Mouse (Mus musculus) layer of hippocampus, adult 18-20 months (tissue): ENCODE results near the gene Ywhaq. TPM values are rescaled to one million over a fixed set of nuclear protein-coding genes. Genes with fewer than 3 reads are reported as not detected.

Source experiments
- DNase-seq, 2 experiments: peaks; one replicate each; pipeline ENCODE4 v3.0.0; 2022; ENCODE audit warnings: low spot score in 2 of 2
- long read RNA-seq: library from polyadenylated mRNA; stranded (forward); transcript quantifications from one replicate; pipeline ENCODE4 v2.0.0, GENCODE M21; 2021
- total RNA-seq, 2 experiments: library from RNA; stranded (reverse); gene quantifications; 2 replicates each; pipeline ENCODE4 v1.2.3; 2021

The Ywhaq gene
- total RNA-seq, result 100 to 1,000 TPM; 452 to 454 TPM
- long read RNA-seq, transcript Ywhaq-201 (5 exons, 2,110 nt), result minor isoform, 85 of 873 reads
- long read RNA-seq, transcript Ywhaq-202 (6 exons, 2,197 nt), result major isoform, 493 of 873 reads
- long read RNA-seq, partial matches to known transcripts, result 2 of 873 reads
- long read RNA-seq, other reads (novel, unspliced or antisense), result 293 of 873 reads

DNA sequence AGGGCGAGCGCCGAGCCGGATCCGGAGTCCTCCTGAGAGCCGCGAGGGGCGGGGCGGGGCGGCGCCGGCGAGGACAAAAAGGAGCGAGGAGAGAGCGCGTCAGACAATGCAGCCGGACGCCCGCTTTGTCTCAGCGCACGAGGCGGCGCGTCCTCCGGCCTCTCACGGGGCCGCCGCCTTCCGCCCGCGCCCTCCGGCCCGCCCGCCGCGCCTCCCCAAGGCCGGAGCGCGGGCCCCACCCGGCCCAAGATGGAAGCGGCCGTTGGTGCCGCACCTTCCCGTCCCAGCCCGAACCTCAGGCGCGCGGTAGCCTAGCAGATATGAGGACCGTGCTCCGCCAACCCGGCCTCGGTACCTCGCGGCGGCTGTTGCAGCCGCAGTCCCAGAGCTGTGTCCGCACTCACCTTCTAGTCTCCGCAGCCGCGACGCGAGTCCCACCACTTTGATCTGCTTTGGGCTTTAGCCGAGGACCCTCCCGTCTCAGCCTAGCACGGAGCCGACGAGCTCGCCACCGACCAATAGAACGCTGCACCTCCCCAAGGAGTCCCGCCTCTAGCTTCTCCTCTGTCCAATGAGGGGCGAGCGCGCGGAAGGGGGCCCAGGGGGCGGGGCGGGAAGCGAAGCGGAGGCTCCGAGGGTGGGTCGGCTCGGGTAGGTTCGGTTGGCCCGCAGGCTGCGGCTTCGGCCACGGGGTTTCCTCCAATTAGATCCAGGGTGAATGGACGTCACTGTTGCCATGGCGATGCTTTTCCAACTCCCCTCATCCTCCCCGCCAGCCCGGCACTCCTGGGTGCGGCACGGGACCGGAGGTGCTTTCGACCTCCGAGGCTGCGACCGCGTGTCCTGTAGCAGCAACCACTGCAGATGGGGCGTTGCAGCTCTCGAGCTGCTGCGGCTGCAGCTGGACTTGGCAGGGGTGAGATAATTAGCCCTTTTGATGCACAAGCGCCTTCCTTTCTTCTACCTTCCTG lies at the start of gene Ywhaq:
Ywhaq (minus strand) TSS at position 538 of the 971 bp plus-strand sequence.
- DNase-seq, result peak; percentile 97 to 99

DNA sequence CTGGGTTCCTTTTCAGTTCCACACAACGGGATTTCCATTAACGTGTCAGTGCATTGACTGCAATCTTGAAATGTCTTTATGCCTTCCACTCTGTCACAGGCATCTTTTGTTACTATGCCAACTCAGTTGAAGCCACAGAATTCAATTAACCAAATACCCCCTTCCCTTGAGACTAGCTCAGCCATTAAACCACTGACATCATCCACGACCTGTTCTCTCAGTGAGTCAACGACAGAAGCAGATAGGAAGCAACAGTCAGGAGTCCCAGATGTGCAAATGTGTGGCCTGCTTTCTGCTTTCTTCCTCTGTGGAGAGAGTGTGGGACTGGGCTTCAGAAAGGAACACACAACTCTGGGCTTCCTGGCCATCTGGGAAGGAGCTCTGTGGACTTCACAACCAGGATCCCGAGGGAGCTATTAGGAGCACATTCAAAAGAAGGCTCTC lies 46.0 kb upstream of the Ywhaq start:
- DNase-seq, result no peak

DNA sequence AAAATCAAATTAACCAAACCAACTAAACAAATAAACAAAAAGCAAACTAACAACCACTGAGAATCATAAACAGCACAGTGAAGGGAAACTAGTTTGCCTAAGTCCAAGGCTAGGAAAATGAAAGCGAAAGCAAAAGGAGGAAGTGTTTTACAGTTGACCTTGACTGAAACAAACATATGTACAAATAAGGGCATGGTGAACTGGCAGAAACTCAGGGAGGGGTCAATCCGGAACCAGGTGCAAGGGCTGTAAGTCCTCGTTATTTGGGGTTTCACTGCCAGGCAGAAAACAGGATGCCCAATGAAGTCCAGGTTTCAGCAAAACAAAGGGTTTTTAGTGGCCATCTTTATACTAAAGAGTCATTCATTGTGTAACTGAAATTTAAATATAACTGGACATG lies 45.2 kb upstream of the Ywhaq start:
- no peak for DNase-seq

DNA sequence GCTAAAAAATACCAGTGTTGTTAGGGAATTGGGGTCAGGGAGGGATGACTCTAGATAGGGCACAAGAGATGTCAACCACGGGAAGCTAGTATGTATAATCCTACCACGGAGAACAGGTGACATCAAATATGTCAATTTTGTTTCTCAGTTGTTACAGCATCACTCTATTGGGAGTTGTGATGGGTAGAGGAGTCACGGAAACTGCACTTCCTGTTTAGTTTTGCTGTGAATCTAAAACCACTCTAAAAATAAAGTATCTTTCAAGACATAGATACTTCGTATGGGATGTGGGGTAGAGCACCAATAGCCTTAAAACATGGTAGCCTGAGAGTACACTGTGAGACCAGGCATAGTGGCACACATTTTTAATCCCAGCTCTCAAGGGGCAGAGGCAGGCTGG lies 42.2 kb upstream of the Ywhaq start:
- DNase-seq, result no peak

DNA sequence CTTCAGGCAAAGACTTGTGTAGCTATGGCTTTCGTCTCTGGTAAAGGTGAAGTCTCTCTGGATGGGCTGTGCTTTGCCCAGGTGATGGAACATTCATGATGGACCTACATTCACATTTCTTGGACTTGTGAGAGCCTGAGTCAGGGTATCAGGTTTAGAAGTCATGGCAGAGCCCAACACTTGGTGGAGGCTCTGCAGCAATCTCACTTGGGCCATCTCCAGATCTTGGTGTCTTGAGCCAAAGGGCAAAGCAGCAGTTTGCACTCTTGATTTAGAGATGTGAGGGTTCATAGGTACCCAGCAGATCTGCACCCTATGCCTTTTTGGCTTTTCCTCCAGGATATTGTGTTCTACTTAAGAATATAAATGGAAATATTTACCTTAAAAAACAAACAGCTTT lies 38.6 kb upstream of the Ywhaq start:
- DNase-seq, result no peak

DNA sequence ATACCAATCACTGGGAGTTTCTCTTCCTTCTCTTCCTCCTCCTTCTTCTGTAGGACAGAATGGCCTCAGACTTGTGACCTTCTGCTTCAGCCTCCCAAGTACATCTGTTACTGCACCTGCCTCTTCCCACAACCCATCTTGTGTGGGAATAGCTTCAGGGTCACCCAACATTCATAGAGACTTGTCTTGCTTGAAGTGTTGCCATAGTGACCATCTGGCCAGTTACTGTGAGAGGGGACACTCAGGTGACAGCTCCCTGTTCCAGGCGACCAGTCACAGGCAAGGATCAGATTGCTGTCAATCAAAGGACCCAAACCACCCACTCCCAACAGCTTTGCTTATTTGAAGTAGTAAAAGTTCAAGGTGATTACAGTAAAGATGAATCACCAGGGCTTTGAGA lies 34.3 kb upstream of the Ywhaq start:
- no peak for DNase-seq

DNA sequence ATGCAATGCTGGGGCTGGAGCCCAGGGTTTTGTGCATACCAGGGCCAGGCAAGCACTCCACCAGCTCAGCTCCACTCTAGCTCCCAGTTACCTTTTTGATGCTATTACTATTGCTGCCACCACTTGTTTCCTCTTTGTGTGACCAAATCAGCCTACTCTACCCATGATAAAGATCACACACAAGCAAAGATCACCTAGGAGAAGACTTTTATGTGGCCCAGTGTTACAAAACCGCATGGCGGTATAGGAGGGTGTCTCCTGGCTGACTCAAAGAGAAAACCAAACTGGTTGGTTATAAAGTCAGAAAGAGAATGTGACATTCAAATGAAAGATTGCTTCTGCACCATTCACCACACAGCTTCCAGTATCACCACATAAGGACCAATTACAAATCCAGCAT lies 33.9 kb upstream of the Ywhaq start:
- no peak for DNase-seq

DNA sequence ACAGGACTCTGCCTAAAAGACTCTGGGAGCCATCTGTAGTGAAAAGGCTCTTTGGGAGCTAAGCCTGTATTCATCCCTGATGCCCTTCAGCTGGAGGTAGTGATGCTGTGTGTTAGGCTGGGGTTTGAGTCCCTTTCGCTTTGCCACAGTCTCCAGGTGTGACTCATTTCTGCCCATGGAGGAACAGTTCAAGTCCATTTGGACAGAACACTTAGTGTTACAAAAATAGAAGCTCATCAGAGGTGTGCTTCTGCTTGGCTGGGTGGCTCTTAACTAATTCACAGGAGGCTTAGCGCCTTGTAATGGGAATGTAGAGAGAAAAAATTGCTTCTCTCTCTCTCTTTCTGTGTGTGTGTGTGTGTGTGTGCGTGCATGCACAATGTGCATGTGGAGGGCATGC lies 26.3 kb upstream of the Ywhaq start:
- DNase-seq, result no peak

DNA sequence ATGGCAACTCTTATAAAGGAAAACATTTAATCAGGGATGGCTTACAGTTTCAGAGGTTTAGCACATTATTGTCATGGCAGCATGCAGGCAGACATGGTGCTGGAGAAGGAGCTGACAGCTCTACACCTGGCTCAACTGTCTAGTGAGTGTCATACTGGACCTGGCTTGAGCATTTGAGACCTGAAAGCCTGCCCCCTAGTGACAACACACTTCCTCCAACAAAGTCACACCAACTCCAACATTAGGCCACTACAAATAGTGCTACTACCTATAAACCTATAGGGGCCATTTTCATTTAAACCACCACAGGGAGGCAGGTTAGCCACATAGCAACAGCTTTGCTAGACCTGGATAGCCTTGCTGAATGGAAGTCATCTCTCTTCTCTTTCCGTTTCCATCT lies 24.4 kb upstream of the Ywhaq start:
- DNase-seq, result no peak

DNA sequence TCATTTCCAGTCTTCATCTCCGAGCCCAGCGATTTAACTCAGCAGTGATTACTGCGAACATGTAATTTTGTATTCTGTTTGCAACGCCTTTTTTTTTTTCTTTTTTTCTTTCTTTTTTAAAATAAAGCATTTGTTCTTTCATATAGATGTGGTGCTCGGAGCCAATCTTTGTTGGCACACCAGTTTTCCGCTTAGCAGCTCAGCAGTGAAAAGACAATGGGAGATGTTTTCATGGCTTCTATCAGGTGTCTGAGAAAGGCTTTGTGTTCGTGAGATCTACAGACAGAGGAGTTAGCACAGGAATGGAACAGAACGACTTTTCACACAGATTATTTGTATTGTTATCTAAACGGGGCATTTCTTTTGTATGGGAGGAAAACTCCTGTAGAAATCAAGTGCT lies 22.0 kb upstream of the Ywhaq start:
- DNase-seq, result no peak

DNA sequence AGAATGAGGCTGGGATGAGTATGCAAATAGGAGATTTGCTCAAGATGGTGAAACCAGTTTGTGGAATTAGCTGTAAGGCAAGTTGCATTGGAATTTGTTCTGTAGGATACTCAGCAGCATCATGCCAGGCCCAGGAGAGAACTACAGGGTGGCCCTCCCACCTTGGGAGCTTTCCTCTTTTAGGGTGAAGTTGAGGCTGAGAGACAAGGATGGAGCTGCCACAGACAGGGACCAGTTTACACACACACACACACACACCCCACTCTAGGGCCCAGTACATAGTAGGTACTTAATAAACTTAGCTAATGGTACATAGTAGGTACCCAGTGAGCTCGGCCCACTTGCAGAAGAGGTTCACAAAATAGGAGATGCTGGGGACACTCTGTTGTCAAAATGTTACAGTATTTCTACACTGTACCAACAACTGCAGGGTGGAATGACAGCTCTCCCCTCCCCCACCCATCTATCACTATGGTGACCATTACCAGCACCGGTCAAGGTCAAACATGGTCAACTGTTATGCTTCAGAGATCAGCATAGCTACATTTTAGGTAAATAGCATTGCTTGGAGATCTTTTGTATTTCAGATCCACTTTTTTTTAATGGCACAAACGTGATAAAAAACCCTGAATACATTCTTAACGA lies 21.4 kb upstream of the Ywhaq start:
- DNase-seq, result no peak

DNA sequence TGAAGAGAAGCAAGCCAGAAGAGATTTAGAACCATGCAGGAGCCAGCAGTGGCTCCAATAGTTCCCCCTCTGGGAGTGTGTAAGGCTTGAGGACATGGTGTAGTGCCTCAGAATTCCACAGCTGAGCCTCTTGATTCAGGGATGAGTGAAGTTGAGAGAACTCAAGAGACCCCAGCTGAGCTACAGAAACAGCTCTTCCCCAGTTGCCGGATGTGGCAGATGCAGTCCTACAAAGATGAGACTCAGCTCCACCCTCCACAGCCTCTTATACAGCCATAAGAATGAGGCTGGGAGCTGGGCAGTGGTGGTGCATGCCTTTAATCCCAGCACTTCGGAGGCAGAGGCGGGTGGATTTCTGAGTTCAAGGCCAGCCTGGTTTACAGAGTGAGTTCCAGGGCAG lies 20.9 kb upstream of the Ywhaq start:
- no peak for DNase-seq

DNA sequence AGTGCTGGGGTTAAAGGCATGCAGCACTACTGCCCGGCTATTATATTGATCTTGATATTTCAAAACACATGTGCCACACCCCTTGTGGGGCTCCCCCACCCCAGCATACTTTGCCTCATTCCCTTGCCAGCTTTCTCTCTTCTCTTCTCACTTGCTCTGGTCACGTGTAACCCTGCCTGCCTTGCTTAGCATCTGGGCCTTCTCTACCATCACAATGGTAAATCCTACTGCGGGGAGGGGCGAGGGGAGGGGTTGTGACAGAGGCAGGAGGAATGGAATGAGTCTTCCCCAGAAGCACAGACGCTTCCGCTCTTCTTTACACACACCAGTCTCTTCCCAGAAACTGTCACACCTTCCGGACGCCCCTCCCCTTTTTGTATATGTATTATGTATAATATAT lies 14.5 kb upstream of the Ywhaq start:
- DNase-seq, result no peak

DNA sequence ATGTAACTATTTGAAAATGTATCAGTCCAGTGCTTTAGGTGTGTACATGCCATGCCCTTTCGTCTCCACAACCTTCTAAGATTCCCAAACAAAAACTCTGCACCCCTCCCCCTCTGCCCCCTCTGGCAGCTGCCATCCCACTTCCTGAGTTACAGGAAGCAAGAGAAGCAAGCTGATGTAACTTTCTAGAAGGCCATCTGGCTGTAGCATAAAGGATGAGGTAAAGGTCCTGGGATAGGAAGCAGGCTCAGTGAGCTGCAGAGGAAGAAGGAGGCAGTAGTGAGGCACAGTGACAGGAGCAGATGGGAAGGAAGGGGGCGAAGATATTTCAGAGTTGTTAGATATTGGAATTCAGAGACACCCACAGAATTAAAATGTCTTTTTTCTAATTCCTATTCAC lies 13.6 kb upstream of the Ywhaq start:
- peak in 1 of 2 experiments; percentile 39 for DNase-seq

DNA sequence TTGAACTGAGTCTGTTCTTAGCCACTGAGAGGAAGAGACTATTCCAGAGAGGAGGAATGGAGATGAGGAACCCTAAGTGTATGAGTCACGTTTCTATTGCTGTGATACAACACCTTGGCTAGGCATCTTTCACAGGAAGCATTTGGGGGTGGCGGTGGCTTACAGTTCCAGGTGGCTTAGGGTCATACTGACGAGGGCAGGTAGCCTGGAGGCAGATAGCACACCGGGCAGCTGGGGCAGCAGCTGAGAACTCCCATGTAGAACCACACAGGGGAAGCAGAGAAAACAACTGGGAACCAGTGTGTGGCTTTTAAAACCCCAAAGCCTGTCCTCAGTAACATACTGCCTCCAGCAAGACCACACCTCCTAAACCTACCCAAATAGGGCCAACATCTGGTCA lies 12.7 kb upstream of the Ywhaq start:
- no peak for DNase-seq

DNA sequence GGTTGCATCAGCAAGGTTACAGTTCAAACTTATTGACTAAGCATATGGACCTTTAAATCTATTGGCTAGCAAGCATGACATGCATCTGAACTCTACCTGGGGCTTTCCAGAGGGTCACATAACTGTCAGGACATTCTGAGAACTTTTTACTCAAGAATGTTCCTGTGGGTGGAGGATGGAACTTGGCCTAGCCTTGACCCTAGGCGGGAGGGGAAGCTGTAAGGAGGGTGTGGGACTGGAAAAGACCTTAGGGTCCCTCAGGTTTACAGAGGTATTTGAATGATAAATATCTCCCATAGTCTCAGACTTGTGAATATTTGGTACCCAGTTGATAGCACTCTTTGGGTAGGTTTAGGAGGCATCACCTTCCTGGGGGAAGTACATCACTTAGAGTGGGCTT lies 11.6 kb upstream of the Ywhaq start:
- no peak for DNase-seq

DNA sequence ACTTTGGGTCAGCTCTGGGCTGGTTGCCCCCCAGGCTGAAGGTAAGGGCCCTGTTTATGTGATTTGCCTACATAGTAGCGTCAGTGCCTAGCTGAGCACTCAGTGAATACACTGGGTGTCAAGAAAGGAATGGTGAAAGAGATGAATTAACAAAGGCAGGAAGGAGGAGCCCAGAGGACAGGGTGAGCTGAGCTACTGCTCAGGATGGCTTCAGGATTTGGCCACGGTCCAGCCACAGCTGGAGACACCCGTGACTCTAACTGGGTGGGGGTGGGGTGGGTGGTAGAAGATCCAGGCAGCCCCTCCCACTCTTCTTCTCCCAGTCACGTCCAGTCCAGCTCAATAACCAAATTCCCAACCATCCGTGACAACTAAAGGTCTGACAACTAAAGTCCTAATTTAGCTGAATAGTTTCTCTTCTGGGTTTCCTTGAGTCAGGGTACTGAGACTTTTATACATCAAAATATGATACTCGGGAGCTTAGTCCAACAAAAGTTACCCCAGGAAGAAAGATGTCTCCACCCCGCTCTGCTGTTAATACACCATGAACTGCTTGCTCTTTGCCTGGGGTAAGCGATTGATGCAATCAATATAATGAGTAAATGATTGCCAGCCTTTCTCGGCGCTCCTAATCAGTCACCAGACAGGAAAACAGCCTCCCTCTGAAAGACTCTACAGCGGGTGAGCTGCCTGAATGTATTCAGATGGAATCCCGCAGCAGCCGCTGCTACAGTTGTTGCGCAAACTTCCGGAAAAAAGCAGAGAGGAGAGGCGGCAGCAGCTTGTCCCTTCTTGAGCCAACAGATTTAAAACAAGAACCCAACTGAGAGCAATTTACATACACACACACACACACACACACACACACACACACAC lies 8.9 kb upstream of the Ywhaq start:
- DNase-seq, result peak in 1 of 2 experiments; percentile 53

DNA sequence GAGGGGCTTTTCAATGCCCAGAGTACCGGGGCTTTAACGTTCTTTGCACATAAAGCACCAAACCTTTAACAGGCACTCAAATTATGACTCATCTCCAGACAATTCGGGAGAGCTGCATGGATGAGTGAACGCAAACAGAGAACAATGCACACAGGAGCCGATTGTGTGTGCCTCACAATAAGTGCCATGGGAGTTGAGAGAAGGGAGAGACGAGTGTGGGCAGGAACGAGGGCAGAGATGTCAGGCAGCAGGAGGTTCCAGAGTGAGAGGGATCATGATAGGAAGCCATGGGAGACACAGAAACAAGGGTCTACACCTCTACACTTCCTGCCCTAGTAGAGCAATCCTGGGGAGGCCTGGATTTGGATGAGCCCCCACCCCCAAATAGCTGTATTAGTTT lies 7.2 kb upstream of the Ywhaq start:
- DNase-seq, result peak in 1 of 2 experiments; percentile 38

DNA sequence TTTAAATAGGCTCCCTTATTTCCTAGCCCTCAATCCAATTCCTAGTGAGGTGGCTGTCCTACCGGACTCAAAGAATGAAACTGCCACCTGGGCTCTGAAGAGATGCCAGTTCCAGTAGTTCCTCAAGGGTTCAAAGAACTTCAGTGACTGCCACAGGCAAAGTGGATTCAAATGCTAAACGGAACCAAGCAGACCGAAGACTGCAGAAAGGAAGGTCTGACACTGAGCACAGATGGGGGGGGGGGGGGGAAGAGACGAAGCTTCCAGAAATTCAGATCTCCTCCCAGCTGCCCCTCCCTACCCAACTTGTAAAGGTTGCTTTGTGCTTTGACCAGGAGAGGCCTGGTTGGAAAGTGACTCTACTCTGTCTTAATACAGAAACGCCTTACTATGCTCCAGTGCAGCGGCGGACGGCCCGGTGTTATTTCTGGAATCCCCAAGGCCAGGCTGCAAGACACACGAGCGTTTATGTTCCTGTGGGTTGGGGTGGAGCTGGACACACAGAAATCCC lies 1.2 kb upstream of the Ywhaq start:
- DNase-seq, result peak in 1 of 2 experiments; percentile 26

DNA sequence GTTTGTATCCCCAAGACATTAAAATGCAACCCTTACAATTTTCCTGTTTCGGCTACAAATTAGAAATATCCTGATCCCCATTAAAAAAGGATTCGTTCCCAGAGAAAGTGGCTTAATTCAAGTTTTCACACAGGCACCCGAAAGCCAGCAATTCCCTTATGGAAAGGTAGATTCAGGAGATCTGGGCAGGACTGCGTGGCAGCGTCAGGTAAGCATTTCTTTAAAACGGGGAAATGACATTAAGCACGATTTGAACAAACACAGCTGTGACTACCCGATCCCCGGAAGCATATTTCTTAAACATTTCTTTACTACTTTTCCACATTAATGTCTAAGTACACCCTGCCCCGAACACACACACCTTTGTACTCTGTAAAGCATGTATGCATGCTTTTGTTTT lies 646 bp upstream of the Ywhaq start:
- DNase-seq, result no peak

DNA sequence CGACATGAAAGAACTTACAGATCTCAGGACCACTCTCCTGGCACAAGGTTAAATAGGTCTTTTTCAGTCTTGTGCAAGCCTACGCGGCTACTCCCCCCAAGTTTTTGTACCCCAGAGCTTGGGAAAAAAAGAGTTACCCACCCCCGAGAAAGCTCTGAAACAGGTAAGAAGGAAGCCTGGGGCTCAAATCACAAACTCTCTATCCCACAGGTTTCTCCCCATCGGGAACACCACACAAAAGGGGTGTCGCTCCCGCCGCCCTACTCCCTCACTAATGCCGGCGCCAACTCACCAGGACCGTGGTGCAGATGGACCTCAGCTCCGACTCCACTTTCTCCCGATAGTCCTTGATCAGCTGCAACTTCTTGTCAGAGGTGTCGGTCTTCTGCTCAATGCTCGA lies 931 bp downstream of the Ywhaq start:
- DNase-seq, result no peak
